Mouse (Mus musculus): ENCODE data around the gene Hdac4.

The Hdac4 gene

GRCm38 (mm10) chr1:92100371-92100891 is 95.1 kb downstream of the Hdac4 start:
- no peak for DNase-seq (ENCODE audit: low read depth, low spot score)

DNA sequence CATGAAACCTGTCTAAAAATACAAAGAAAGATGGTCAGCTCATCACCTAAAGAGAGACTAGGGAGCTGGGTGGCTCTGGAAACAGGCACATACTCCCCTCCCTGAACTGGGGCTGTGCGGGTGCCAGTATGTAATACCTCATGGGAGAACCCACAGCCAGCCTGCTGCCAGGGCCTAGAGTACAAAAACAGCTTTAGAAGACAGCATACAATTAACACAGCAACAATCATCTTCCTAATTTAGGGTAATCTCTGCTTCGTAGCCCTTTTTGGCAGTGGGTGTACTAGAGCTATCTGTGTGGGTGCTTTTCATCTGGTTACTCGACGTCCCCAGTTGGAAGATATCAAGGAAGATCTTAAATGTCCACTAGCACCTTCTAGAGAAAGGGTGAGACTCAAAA is 95.5 kb downstream of the Hdac4 start:
- DNase-seq (ENCODE audit: low read depth, low spot score), result no peak

- no peak for DNase-seq (ENCODE audit: low read depth, low spot score)
These were observed 96.0 kb downstream of the Hdac4 start for GRCm38 (mm10) chr1:92099502-92099901.

DNA sequence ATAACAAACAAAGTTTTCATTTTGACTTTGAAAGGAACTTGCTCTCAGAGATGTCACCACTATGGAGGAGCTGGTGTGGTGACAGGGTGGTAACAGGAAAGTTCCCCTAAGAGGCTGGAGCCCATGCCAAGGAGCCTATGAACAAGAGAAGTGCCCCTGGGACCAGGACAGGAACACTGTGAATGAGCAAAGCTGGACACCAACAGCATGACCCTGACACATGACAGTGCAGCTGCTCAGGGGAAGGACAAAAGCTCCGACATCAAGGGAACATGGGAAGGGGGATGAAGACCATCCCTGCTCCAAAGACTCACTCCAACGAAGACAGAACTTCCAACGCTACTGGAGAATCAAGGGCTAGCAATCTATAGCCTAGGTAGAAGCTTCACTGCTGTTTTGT is 97.0 kb downstream of the Hdac4 start:
- no peak for DNase-seq (ENCODE audit: low read depth, low spot score)

DNA sequence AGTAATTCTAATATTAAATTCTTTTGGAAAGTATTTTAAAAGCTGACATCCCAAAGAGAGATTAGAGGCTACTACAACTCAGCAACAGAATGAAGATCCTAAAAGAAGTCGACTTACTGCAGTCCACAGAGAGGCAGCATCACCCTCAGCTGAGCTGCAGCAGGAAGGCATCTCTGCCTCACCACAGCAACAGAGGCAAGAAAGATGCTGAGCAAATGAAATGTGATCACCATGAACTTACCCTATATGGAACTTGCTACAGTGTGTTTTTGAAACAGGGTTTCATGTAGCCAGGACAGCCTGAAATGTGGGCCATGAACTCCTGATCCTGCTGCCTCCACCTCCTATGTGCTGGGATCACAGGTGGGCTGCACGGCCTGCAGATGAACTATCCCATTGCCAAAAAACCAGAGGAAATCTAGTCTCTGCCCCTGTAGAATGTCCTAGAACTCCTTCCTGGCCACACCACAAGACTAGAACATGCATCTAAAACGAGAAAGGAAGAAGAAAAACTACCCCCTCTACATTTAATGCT is 98.4 kb downstream of the Hdac4 start:
- DNase-seq (ENCODE audit: low read depth, low spot score), result no peak

GRCm38 (mm10) chr1:92092286-92092685 is 103.2 kb downstream of the Hdac4 start:
- DNase-seq (ENCODE audit: low read depth, low spot score), result no peak

- DNase-seq (ENCODE audit: low read depth, low spot score), result no peak
These were observed 107.7 kb downstream of the Hdac4 start for GRCm38 (mm10) chr1:92087821-92088220.

- DNase-seq (ENCODE audit: low read depth, low spot score), result no peak
These were observed 108.2 kb downstream of the Hdac4 start for GRCm38 (mm10) chr1:92087343-92087742.

DNA sequence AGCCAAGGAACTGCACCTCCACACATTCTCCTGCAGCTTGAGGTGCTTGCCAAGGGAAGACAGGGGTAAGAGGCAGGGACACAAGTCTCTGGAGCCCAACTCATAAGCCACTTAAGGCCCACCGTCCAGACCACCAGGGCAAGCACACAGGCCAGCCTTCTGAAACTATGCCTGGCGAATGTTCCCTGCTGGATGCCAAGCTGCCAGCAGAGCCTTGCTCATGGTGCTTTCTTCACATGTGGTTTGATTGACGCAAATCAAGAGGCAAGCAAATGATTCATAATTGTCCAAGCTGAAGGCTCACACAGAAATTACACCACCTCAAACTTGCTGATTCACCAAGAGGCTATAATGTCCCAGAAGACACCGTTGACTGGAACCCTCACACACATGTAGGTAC is 108.7 kb downstream of the Hdac4 start:
- no peak for DNase-seq (ENCODE audit: low read depth, low spot score)

DNA sequence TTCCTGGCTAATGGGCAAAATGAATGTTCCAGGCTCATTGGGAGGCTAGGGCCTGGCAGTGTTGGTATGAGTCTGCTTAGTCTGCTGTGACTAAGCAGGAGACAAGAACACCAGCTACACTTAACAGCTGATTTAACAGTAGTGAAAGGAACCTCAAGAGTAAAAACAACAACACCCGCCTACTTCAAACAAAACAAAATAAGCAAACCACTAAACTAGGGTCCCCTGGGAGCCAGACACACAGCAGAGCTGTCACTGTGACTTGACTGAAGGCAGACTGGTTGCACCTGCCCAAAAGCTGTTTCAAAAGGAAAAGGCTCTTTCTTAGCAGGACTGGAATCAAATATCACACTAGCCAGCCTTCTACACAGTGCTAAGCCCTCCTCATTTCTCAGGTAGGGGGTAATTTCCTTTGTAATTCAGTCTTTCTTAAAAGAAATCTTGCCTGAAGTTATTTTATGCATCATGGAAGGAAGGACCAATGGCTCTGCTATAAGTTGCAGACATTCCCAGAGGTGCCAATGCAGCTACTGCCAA is 109.2 kb downstream of the Hdac4 start:
- no peak for DNase-seq (ENCODE audit: low read depth, low spot score)

GRCm38 (mm10) chr1:92084738-92085137 is 110.8 kb downstream of the Hdac4 start:
- DNase-seq (ENCODE audit: low read depth, low spot score), result peak; percentile 11

DNA sequence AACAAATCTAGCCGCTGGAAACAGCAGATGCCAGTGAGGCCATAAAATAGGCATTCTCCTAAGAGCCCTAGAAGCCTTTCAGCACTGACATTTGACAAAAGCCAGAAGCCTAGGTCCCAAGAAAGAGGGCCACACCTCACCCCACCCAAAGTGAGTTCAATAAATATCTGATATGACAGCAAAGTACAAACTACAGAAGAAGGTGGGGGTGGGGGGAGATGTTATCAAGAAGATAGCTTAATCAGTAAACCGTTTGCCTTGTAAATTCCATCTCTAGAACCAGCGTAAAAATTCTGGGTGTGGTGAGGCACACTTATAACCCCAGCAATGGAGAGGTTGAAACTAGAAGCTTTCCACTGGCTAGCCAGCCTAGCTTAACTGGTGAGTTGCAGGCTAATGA is 111.5 kb downstream of the Hdac4 start:
- no peak for DNase-seq (ENCODE audit: low read depth, low spot score)

- no peak for DNase-seq (ENCODE audit: low read depth, low spot score)
These were observed 112.5 kb downstream of the Hdac4 start for GRCm38 (mm10) chr1:92082837-92083541.

DNA sequence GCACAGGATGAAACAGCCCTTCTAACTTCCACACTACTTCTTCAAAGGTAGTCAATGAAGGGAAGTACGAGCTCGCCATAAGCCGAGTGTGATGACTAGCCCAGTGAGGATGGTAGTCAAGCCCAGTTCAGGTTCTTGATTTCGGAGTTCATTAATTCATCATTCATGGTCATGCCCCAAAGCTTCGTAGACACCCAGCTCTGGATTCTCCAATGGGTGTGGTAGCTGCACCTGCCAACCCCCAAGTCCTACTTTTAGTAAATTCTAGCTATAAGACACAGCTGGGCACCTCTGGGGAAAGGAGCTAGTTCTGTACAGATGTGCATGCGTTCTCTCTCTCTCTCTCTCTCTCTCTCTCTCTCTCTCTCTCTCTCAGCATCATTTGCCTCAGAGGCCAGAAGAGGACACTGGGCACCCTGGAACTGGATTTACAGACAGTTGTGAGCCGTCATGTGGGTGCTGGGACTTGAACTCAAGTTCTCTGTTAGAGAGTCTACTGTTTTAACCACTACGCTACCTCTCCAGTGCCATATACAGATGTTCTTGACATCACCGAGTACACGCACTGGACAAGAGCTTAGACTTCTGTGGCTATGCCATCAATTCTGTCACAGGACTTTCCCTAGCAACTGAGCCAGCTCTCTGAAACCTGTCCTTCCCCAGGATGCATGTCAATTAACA is 113.2 kb downstream of the Hdac4 start:
- no peak for DNase-seq (ENCODE audit: low read depth, low spot score)

DNA sequence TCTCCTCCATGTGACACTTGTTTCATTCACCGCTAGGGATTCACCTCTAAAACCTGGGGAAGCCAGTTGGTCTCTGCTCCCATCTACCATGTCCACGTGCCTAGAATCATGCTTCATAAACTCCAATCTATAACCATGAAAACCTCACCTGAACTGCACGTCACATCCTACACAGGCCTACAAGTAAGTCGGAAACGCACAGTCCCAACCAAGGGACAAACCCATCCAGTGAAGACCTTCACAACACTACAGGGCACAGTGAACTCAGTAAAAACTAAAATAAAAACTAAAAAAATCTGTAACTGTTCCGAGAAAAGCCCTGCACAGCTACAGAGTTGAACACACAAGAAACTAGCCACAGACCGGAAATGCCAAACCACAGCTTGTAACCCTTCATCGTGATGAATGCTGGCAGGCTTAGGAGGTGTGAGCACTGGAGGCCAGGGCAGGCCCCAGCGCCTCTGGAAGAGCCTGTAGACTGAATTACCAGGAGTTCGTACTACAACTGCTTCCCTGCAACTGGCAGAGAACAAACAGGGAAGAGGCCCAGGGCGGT is 115.4 kb downstream of the Hdac4 start:
- no peak for DNase-seq (ENCODE audit: low read depth, low spot score)

GRCm38 (mm10) chr1:92075312-92075711 is 120.2 kb downstream of the Hdac4 start:
- DNase-seq (ENCODE audit: low read depth, low spot score), result no peak

GRCm38 (mm10) chr1:92074655-92075054 is 120.8 kb downstream of the Hdac4 start:
- DNase-seq (ENCODE audit: low read depth, low spot score), result no peak

GRCm38 (mm10) chr1:92069932-92070677 is 125.4 kb downstream of the Hdac4 start:
- no peak for DNase-seq (ENCODE audit: low read depth, low spot score)

DNA sequence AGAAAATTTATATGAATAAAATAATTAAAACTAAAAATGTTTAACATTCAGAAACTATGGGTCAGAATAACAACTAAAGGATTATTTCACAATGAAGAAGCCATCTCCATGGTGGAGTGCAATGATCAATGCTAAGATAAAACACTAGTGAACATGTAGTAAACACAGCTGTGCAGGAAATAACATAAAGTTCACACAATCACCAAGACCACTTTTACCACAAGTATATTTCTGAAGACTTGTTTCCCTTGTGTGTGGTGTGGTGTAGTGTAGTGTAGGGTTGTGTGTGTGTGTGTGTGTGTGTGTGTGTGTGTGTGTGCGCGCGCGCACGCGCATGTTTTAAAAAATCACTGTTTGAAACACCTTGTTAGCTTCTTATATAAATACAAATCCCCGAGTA is 126.0 kb downstream of the Hdac4 start:
- DNase-seq (ENCODE audit: low read depth, low spot score), result no peak

- peak; percentile 34 for DNase-seq (ENCODE audit: low read depth, low spot score)
These were observed 131.2 kb downstream of the Hdac4 start for GRCm38 (mm10) chr1:92064307-92064706.

DNA sequence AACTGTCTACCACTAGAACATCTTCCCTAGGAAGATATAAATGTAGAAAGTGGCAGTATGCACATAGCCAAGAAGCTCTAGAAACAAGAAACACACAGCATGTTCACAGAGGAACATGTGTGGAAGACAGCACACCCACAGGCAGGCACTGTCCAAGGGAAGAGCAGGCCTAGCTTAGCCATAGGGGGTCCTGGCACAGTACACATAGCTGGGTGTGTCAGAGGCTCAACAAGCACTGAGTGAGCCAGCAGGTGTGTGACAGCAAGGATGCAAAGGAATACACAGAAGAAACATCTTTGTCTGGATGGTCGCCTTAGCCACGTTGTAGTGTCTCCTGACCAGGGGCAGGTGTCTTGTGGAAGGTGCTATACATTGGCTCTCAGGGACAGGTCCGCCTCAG is 132.2 kb downstream of the Hdac4 start:
- DNase-seq (ENCODE audit: low read depth, low spot score), result no peak
